Mouse (Mus musculus): ENCODE measurements around the gene Edem3. TPM values are rescaled to one million over a fixed set of nuclear protein-coding genes. Genes with fewer than 3 reads are reported as not detected.
A peak's percentile ranks its signal among the peaks of the same experiment; 100 is the strongest.
"Not testable (repeated sequence)": the region's sequence is repeated elsewhere in the genome, so short reads cannot be mapped to it uniquely, and the experiment has no call there.

Gene Edem3
- total and polyA plus RNA-seq, 2 experiments from 2014 or later, result 13.2 to 40.8 TPM

GRCm38 (mm10) chr1:151726358-151726757 lies 28.8 kb upstream of the Edem3 start:
- TF ChIP-seq CTCF (IDR thresholded peaks at IDR 0.05), result no peak
- Histone ChIP-seq H3K27ac (ENCODE audit: low read depth, low read length) (no peak overlapping the region), H3K4me3 (ENCODE audit: low read depth, low read length) (no peak overlapping the region), H3K36me3 (ENCODE audit: insufficient read depth, low read length) (no peaks in the 10 kb centered on the region), H3K4me1 (ENCODE audit: insufficient read depth, low read length) (no peaks in the 10 kb centered on the region), H3K27me3 (ENCODE audit: insufficient read depth, low read length) (no peaks in the 10 kb centered on the region), H3K4me2 (ENCODE audit: low read depth, low read length, poor library complexity, severe bottlenecking) (no peak overlapping the region), H3K9ac (replicated peaks; ENCODE audit: low read length, poor library complexity, severe bottlenecking) (no peak overlapping the region), H3K9me3 (ENCODE audit: low read length) (no peaks in the 10 kb centered on the region)
- DNase-seq (ENCODE audit: low spot score) (peak; percentile 35), ATAC-seq (ENCODE audit: low FRiP score) (no peak)
- 75% methylated on average over 6 of the region's 6 CpGs for WGBS

- Histone ChIP-seq H3K4me1 (ENCODE audit: insufficient read depth, low read length) (no peaks in the 10 kb centered on the region), H3K36me3 (ENCODE audit: insufficient read depth, low read length) (no peaks in the 10 kb centered on the region), H3K9me3 (ENCODE audit: low read length) (no peaks in the 10 kb centered on the region), H3K9ac (replicated peaks; ENCODE audit: low read length, poor library complexity, severe bottlenecking) (no peak overlapping the region), H3K4me3 (ENCODE audit: low read depth, low read length) (no peak overlapping the region), H3K27me3 (ENCODE audit: insufficient read depth, low read length) (no peaks in the 10 kb centered on the region), H3K4me2 (ENCODE audit: low read depth, low read length, poor library complexity, severe bottlenecking) (no peak overlapping the region), H3K27ac (ENCODE audit: low read depth, low read length) (no peak overlapping the region)
- no peak for DNase-seq (ENCODE audit: low spot score)
- no peak for TF ChIP-seq CTCF (IDR thresholded peaks at IDR 0.05)
- no peak for ATAC-seq (ENCODE audit: low FRiP score)
- 92% methylated on average over 4 of the region's 4 CpGs for WGBS
These were observed 27.0 kb upstream of the Edem3 start for GRCm38 (mm10) chr1:151728141-151728540.

- TF ChIP-seq CTCF (IDR thresholded peaks at IDR 0.05), result no peak
- no peak for DNase-seq (ENCODE audit: low spot score)
- ATAC-seq (ENCODE audit: low FRiP score), result no peak
- no peak overlapping the region for H3K27ac ChIP-seq (ENCODE audit: low read depth, low read length)
- H3K27me3 ChIP-seq (ENCODE audit: insufficient read depth, low read length), result no peaks in the 10 kb centered on the region
- no peak overlapping the region for H3K4me3 ChIP-seq (ENCODE audit: low read depth, low read length)
- no peak overlapping the region for H3K9ac ChIP-seq (replicated peaks; ENCODE audit: low read length, poor library complexity, severe bottlenecking)
- WGBS, result 83% methylated on average over 2 of the region's 2 CpGs
- no peaks in the 10 kb centered on the region for H3K9me3 ChIP-seq (ENCODE audit: low read length)
- no peaks in the 10 kb centered on the region for H3K4me1 ChIP-seq (ENCODE audit: insufficient read depth, low read length)
- no peaks in the 10 kb centered on the region for H3K36me3 ChIP-seq (ENCODE audit: insufficient read depth, low read length)
- no peak overlapping the region for H3K4me2 ChIP-seq (ENCODE audit: low read depth, low read length, poor library complexity, severe bottlenecking)
These were observed 18.0 kb upstream of the Edem3 start for GRCm38 (mm10) chr1:151737146-151737545.

GRCm38 (mm10) chr1:151741199-151741621 lies 14.0 kb upstream of the Edem3 start:
- 81% methylated on average over 7 of the region's 7 CpGs for WGBS
- no peaks in the 10 kb centered on the region for H3K36me3 ChIP-seq (ENCODE audit: insufficient read depth, low read length)
- no peak overlapping the region for H3K4me3 ChIP-seq (ENCODE audit: low read depth, low read length)
- TF ChIP-seq CTCF (IDR thresholded peaks at IDR 0.05), result no peak
- H3K4me1 ChIP-seq (ENCODE audit: insufficient read depth, low read length), result no peaks in the 10 kb centered on the region
- no peak for DNase-seq (ENCODE audit: low spot score)
- no peak overlapping the region for H3K9ac ChIP-seq (replicated peaks; ENCODE audit: low read length, poor library complexity, severe bottlenecking)
- no peak overlapping the region for H3K4me2 ChIP-seq (ENCODE audit: low read depth, low read length, poor library complexity, severe bottlenecking)
- H3K27me3 ChIP-seq (ENCODE audit: insufficient read depth, low read length), result no peaks in the 10 kb centered on the region
- ATAC-seq (ENCODE audit: low FRiP score), result no peak
- no peak overlapping the region for H3K27ac ChIP-seq (ENCODE audit: low read depth, low read length)
- no peaks in the 10 kb centered on the region for H3K9me3 ChIP-seq (ENCODE audit: low read length)

GRCm38 (mm10) chr1:151749894-151750293 lies 5.3 kb upstream of the Edem3 start:
- not testable (repeated sequence) for H3K9me3 ChIP-seq (ENCODE audit: low read length); H3K4me1 ChIP-seq (ENCODE audit: insufficient read depth, low read length); H3K4me2 ChIP-seq (ENCODE audit: low read depth, low read length, poor library complexity, severe bottlenecking); H3K27ac ChIP-seq (ENCODE audit: low read depth, low read length); ATAC-seq (ENCODE audit: low FRiP score); DNase-seq (ENCODE audit: low spot score); H3K9ac ChIP-seq (replicated peaks; ENCODE audit: low read length, poor library complexity, severe bottlenecking); H3K36me3 ChIP-seq (ENCODE audit: insufficient read depth, low read length); H3K27me3 ChIP-seq (ENCODE audit: insufficient read depth, low read length); H3K4me3 ChIP-seq (ENCODE audit: low read depth, low read length)
- whole genome bisulfite sequencing, result 95% methylated on average over 2 of the region's 2 CpGs

GRCm38 (mm10) chr1:151752946-151753345 lies 2.2 kb upstream of the Edem3 start:
- DNase-seq (ENCODE audit: low spot score) (no peak), ATAC-seq (ENCODE audit: low FRiP score) (no peak)
- H3K4me3 ChIP-seq (ENCODE audit: low read depth, low read length), result no peak overlapping the region
- H3K4me2 ChIP-seq (ENCODE audit: low read depth, low read length, poor library complexity, severe bottlenecking), result no peak overlapping the region
- no peak overlapping the region for H3K9ac ChIP-seq (replicated peaks; ENCODE audit: low read length, poor library complexity, severe bottlenecking)
- no peaks in the 10 kb centered on the region for H3K9me3 ChIP-seq (ENCODE audit: low read length)
- H3K36me3 ChIP-seq (ENCODE audit: insufficient read depth, low read length), result no peaks in the 10 kb centered on the region
- WGBS, result 82% methylated on average over 4 of the region's 4 CpGs
- TF ChIP-seq CTCF (IDR thresholded peaks at IDR 0.05), result no peak
- no peaks in the 10 kb centered on the region for H3K27me3 ChIP-seq (ENCODE audit: insufficient read depth, low read length)
- H3K4me1 ChIP-seq (ENCODE audit: insufficient read depth, low read length), result no peaks in the 10 kb centered on the region
- H3K27ac ChIP-seq (ENCODE audit: low read depth, low read length), result no peak overlapping the region
